Mouse (Mus musculus): ENCODE data around the gene Tmc3.

The Tmc3 gene

GRCm38 (mm10) chr7:83584639-83585471 is at the start of gene Tmc3:
Gene Tmc3, plus strand, starts transcription at chr7:83584927.
- DNase-seq (ENCODE audit: extremely low spot score, low spot score), result peak; percentile 17

- no peak for DNase-seq (ENCODE audit: extremely low spot score, low spot score)
These were observed 43.1 kb upstream of the Tmc3 start for GRCm38 (mm10) chr7:83541536-83542169.

DNA sequence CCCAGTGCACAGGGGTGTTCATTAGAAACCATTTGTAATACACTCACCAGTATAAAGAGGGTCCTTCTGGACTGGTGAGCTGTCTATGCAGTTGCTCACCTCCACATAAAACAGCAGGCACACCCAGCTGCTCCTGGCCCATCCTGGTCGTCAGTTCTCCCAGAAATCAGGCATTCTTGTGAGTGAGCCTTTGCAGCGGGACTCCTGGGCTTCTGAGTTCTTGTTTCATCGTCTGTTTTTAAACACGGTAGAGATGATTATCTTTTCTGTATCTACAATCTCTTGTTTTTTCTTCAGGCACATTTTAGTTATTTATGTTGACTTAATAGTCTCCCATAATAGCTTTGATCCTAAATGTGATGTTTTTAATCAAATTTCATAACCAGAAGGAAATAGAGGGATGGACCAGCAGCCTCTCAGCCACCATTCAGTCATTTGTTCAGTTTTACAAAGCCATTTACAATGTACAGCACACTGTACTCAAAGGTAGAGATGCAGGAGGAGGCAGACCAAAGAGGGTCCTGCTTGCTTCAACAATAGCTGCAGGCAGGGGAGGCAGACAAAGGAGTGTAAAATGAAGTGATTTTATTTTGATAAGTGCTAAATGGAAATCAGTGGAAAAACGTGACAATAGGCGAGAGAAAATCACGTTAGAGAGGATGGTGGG is 35.9 kb upstream of the Tmc3 start:
- no peak for DNase-seq (ENCODE audit: extremely low spot score, low spot score)

DNA sequence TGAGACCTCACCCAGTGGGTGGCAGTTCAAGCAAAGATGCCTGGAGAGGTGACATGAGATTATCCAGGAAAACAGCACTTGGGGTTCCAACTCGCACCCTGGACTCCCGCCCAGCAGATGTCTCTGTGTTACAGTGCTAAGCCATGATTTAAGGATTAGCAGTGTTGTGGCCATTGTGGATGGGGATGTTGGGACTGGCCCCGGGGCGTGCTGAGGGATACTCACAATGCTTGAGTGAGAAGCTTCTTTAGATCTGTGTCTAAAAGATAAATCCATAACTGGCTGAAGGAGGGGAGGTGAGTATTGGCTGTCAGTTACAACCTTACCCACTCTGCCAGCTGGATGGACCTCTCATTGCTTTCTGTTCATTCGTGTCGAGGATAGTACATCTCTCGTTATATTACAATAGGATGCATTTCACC is 35.4 kb upstream of the Tmc3 start:
- no peak for DNase-seq (ENCODE audit: extremely low spot score, low spot score)

DNA sequence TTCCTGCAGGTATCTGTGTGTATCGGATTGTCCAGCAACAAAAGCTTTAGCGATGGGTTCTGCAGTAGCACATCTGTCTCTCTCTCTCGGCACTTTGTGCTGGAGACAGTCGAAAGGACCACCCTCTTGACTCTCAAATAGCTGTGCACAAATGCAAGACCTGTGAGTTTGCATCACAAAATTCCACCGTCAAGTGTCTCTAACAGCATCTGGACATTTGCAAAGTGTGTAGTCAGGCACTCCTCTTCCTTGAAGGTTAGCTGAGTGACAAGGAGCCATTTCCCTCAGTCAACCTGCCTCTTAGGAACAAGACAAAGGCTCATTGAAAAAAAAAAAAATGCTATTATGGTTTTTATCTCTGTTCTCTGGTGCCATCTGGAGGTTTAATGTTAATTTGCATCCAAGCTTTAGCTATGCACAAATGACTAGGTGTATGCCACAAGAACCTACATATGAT is 34.7 kb upstream of the Tmc3 start:
- peak; percentile 47 for DNase-seq (ENCODE audit: extremely low spot score, low spot score)

DNA sequence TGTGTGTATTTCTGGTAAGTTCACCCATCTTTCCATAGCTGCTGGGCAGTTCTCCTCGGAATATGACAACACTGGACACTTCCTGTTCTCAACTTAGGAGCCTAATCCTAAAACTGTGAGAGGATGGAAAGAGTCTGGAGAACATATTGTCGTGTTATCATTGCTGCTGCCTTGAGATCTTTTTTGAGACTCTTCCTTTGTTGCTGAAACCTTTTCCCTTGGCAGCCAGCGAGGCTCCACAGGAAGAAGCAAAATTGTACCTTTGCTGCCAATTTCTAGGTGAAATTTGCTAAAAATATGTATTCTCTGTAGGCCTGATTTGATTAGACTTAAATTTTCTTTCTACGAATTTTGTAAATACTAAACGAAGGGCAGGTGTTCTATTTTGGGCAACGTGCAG is 30.2 kb upstream of the Tmc3 start:
- no peak for DNase-seq (ENCODE audit: extremely low spot score, low spot score)

GRCm38 (mm10) chr7:83556488-83556887 is 28.2 kb upstream of the Tmc3 start:
- no peak for DNase-seq (ENCODE audit: extremely low spot score, low spot score)

DNA sequence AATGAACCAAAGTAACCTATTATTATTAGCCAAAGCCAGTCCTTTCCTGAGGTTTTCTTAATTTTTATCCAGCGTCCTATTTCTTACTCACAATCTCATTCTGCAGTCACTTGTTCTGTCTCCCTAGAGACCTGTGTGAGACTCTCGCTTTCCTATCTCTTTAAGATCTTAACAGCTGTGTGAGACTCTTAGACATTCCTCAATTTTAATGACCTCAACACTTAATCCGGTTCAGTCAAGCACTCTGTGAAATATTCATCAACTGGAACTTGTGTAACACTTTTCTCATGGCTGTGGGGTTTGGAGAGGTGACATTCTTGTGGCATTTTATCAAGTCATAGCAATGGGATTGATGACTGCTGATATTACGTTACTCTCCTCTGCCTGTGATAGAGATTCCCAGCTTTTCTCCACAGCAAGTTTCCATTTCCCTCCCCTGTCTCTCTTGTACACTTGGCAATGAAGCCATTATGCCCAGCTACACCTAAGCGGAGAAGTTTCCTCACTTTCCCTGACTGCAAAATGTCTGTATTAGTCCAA is 25.9 kb upstream of the Tmc3 start:
- no peak for DNase-seq (ENCODE audit: extremely low spot score, low spot score)

DNA sequence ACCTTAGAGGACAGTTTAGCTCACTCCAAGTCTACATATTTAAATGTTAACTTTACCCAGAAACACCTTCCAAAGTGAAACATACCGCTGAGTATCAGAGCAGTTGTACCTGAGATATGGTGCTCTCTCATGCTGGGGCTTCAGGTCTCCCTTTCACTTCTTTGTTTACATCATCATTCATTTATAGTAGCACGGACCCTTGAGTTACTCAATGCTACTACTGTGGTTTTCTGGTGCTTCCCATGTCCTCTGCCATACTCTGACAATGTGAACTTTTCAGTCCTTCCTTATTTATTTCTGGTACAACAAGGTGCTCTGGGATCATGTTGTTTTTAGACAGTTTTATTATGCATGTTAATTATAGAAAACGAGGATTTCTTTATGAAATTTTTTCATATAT is 25.2 kb upstream of the Tmc3 start:
- no peak for DNase-seq (ENCODE audit: extremely low spot score, low spot score)

DNA sequence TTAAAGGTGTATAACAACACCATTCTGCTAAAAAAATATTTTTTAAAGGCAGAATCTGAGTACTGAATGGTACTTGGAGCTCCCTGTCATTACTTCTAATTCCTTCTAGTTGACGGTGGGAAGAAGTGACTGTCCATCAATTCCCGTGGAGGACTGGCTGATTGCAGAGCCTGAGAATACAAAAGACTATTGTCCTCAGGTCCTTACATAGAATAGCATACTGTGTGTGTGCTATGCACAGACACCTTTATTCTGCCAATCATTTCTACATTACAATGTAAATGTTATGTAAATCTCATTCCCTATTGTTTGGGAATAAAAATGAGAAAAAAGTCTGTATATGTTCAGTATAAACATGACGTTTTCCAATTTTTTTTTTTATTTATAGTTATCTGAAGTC is 22.9 kb upstream of the Tmc3 start:
- DNase-seq (ENCODE audit: extremely low spot score, low spot score), result no peak

GRCm38 (mm10) chr7:83564635-83565291 is 20.0 kb upstream of the Tmc3 start:
- DNase-seq (ENCODE audit: extremely low spot score, low spot score), result no peak

GRCm38 (mm10) chr7:83565976-83566375 is 18.8 kb upstream of the Tmc3 start:
- no peak for DNase-seq (ENCODE audit: extremely low spot score, low spot score)

DNA sequence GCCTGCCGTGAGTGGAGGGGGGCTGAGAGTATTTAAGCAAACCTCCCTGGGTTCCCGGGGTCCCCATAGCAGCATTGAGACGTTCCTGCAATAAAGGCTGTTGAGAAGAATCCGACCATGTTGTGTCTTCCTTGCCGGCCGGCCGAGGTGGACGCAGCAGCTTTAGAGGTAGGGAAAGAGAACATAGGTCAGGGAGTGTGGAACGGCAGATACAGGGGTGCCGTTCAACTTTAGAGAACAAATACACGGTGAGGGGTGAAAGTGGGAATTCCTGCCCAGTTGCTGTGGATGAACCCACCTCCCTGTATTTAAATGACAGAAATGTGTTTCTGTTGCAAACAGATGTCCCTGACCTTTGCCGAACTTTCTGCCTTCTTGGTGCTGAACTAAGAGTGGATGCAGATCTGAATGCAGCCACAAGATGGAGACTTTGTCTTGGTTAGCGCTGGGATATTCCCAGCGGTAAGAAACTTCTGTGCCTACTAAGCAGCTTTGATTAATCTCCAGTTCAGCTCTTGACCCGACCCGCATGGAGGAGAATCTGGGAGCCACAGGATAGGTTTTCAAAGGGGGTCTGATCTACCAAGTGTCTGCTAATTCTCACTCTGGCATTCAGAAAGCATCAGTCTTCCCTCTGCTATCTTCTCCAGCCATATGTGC is 16.8 kb upstream of the Tmc3 start:
- peak; percentile 46 for DNase-seq (ENCODE audit: extremely low spot score, low spot score)

DNA sequence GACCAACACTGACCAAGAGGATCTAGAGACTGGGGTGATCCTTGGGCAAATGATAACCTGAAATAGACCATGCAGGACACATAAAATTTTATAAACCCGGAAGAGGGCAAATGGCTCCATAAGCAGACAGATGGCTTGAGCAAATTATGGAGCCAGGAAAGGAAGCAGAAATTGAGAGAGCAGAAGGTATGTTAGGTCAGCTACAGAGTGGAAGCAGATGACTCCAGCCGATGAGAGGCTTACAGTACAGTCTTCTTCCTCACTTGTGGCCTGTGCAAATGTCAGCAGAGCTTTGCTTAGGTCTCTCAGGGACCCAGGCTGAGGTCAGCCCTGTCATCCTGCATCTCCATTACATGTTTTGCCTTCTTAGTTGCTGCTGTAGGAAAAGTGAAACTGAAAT is 15.9 kb upstream of the Tmc3 start:
- DNase-seq (ENCODE audit: extremely low spot score, low spot score), result no peak

GRCm38 (mm10) chr7:83569436-83569835 is 15.3 kb upstream of the Tmc3 start:
- DNase-seq (ENCODE audit: extremely low spot score, low spot score), result no peak

DNA sequence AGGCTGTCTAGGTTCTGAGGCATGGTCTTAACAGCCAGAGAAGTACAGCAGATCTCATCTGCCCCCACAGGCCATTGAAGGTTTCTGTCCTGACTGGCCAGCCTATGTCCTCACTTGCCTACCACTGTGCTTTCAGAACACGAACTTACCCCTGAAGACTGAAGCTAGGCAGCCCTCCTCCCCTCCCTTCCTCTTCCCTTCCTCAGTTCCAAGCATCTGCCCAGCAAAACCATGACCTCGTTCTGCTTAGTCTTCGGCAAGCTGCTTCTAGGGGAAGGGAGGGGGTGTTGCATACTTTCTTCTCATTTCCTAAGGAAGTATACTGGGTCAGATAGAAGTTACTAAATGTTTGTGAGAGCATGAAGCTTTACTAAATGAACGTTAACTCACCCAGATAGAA is 13.7 kb upstream of the Tmc3 start:
- no peak for DNase-seq (ENCODE audit: extremely low spot score, low spot score)

DNA sequence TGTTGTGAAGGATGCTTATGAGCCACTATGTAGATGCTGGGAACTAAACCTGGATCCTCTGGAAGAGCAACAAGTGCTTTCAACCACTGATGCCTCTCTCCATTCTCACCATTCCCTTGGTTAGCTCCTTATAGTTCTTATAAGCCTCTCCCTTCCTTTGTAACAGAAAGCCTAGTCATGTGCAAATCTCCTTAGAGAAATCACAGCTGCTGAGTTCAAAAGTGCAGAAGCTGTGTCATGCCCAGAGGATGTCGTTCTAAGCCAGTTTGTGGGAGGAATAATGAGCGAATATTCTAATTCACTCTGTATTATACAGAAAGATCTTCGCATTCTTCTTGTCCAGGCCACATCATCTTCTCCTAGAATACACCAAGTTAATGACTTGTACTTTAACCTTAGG is 12.8 kb upstream of the Tmc3 start:
- no peak for DNase-seq (ENCODE audit: extremely low spot score, low spot score)

- DNase-seq (ENCODE audit: extremely low spot score, low spot score), result no peak
These were observed 12.3 kb upstream of the Tmc3 start for GRCm38 (mm10) chr7:83572451-83572850.

DNA sequence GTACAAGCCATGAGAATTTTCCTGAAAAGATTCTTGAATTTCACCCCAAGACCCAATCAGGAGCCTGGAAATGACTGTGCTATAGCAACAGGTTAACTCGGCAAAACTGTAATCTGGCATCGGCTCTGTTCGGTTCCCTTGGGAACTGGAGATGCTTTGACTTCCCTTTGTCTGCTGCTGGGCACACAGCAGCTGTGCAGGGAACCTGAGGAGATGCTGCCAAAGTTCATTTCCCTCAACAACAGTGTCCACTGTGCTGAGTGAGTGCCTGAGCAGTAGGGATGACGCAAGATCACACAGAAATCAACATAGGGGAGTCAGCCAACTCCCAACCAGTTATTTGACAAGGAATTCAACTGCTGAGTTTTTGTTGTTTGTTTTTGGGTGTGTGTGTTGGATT is 3.8 kb upstream of the Tmc3 start:
- DNase-seq (ENCODE audit: extremely low spot score, low spot score), result no peak

GRCm38 (mm10) chr7:83594056-83594455 is 9.3 kb downstream of the Tmc3 start:
- no peak for DNase-seq (ENCODE audit: extremely low spot score, low spot score)

- DNase-seq (ENCODE audit: extremely low spot score, low spot score), result no peak
These were observed 12.3 kb downstream of the Tmc3 start for GRCm38 (mm10) chr7:83597063-83597462.
